Mouse (Mus musculus) embryonic facial prominence, embryonic 13.5 days (tissue): ENCODE measurements around the gene Ugt1a1. TPM values are rescaled to one million over a fixed set of nuclear protein-coding genes. Genes with fewer than 3 reads are reported as not detected.
"Not testable (repeated sequence)": the region's sequence is repeated elsewhere in the genome, so short reads cannot be mapped to it uniquely, and the experiment has no call there.

ENCODE experiments used
- ATAC-seq: fragments of 200-750 bp; cut with Nextera tagmentation; 2 replicates; pipeline ENCODE4 v1.8.0; 2017; ENCODE audit warnings: low read depth; ENCODE audit not compliant: insufficient number of reproducible peaks, insufficient read depth, low FRiP score, low TSS enrichment
- H3K27ac ChIP-seq: fragments of 300-500 bp; sonication (generic); 2 replicates; pipeline ENCODE4 v1.5.1; 2015; ENCODE audit warnings: moderate library complexity, mild to moderate bottlenecking, inconsistent platforms
- H3K27me3 ChIP-seq: fragments of 300-500 bp; sonication (generic); 2 replicates; pipeline ENCODE4 v1.6.1; 2015; ENCODE audit warnings: mild to moderate bottlenecking, inconsistent platforms
- H3K36me3 ChIP-seq: fragments of 300-500 bp; sonication (generic); 2 replicates; pipeline ENCODE4 v1.6.1; 2015; ENCODE audit warnings: mild to moderate bottlenecking, inconsistent platforms
- H3K4me1 ChIP-seq: fragments of 300-500 bp; sonication (generic); 2 replicates; pipeline ENCODE4 v1.6.1; 2015; ENCODE audit warnings: inconsistent platforms
- H3K4me2 ChIP-seq: fragments of 300-500 bp; sonication (generic); 2 replicates; pipeline ENCODE4 v1.6.1; 2015; ENCODE audit warnings: moderate library complexity, mild to moderate bottlenecking, inconsistent platforms
- H3K4me3 ChIP-seq: fragments of 300-500 bp; sonication (generic); 2 replicates; pipeline ENCODE4 v1.5.1; 2015; ENCODE audit warnings: mild to moderate bottlenecking, inconsistent platforms
- H3K9ac ChIP-seq: fragments of 300-500 bp; sonication (generic); 2 replicates; pipeline ENCODE4 v1.6.1; 2015; ENCODE audit warnings: mild to moderate bottlenecking, inconsistent platforms
- H3K9me3 ChIP-seq: fragments of 300-500 bp; sonication (generic); 2 replicates; pipeline ENCODE4 v1.6.1; 2016; ENCODE audit warnings: inconsistent platforms
- WGBS: fragments of 180-500 bp; shearing (Covaris S2); methylation state at CpG from one replicate; pipeline ENCODE4 v1.1.7; 2015; ENCODE audit warnings: mixed read lengths; 5-methylcytosine and 5-hydroxymethylcytosine counted together
- polyA plus RNA-seq: library from polyadenylated mRNA; unstranded; fragments of >200 nt; fragmentation: Nextera tagmentation; extraction: Ambion mirVana; gene quantifications from 2 replicates; pipeline ENCODE4 v1.2.1, GENCODE M21; 2015

Ugt1a1 gene
- not detected in 2 replicates for polyA plus RNA-seq

GRCm38 (mm10) chr1:88211812-88212211 is at the start of gene Ugt1a1:
TSS of gene Ugt1a1 (plus strand) at chr1:88211959.
- Histone ChIP-seq H3K4me1 (no peaks in the 10 kb centered on the region), H3K36me3 (no peaks in the 10 kb centered on the region), H3K9me3 (peaks cover 53% of the 10 kb centered on the region), H3K4me3 (no peak within 1 kb of the TSS), H3K27me3 (no peaks in the 10 kb centered on the region), H3K4me2 (no peak within 1 kb of the TSS), H3K9ac (no peak within 1 kb of the TSS), H3K27ac (no peak within 1 kb of the TSS)
- 67% methylated on average over 8 of the region's 8 CpGs for WGBS
- no peak for ATAC-seq

- WGBS = 77% methylated on average over 5 of the region's 5 CpGs
- Histone ChIP-seq H3K4me2 (no peak within 1 kb of the TSS), H3K4me3 (no peak within 1 kb of the TSS), H3K27me3 (no peaks in the 10 kb centered on the region), H3K9ac (no peak within 1 kb of the TSS), H3K4me1 (no peaks in the 10 kb centered on the region), H3K27ac (no peak within 1 kb of the TSS), H3K36me3 (no peaks in the 10 kb centered on the region), H3K9me3 (no peaks in the 10 kb centered on the region)
- ATAC-seq = no peak
Observed at GRCm38 (mm10) chr1:88165711-88166110, 46.0 kb upstream of the Ugt1a1 start, which contains the start of gene Ugt1a5. TSS of gene Ugt1a5 (plus strand) at chr1:88166012.

GRCm38 (mm10) chr1:88172190-88172589 is 39.6 kb upstream of the Ugt1a1 start:
- H3K4me2 ChIP-seq, H3K36me3 ChIP-seq, H3K4me3 ChIP-seq, H3K4me1 ChIP-seq, ATAC-seq, H3K9me3 ChIP-seq, H3K27ac ChIP-seq, H3K9ac ChIP-seq, H3K27me3 ChIP-seq: not testable (repeated sequence)
- 77% methylated on average over 6 of the region's 7 CpGs for WGBS

GRCm38 (mm10) chr1:88179657-88180056 is 32.1 kb upstream of the Ugt1a1 start:
- no peak for ATAC-seq
- H3K9me3 ChIP-seq = peaks cover 22% of the 10 kb centered on the region; the same call in 1 of the 2 replicates
- no peaks in the 10 kb centered on the region for H3K4me1 ChIP-seq
- H3K36me3 ChIP-seq = no peaks in the 10 kb centered on the region
- H3K4me2 ChIP-seq = no peak overlapping the region
- WGBS = 70% methylated on average over 1 of the region's 1 CpGs
- H3K9ac ChIP-seq = no peak overlapping the region
- H3K27ac ChIP-seq = no peak overlapping the region
- no peak overlapping the region for H3K4me3 ChIP-seq
- no peaks in the 10 kb centered on the region for H3K27me3 ChIP-seq

- Histone ChIP-seq H3K4me3 (no peak overlapping the region), H3K9me3 (no peaks in the 10 kb centered on the region), H3K36me3 (no peaks in the 10 kb centered on the region), H3K4me2 (no peak overlapping the region), H3K27me3 (no peaks in the 10 kb centered on the region), H3K9ac (no peak overlapping the region), H3K4me1 (no peaks in the 10 kb centered on the region), H3K27ac (no peak overlapping the region)
- no peak for ATAC-seq
- 85% methylated on average over 5 of the region's 5 CpGs for WGBS
Observed at GRCm38 (mm10) chr1:88186325-88186935, 25.3 kb upstream of the Ugt1a1 start.

GRCm38 (mm10) chr1:88192136-88192535 is 19.6 kb upstream of the Ugt1a1 start:
- H3K4me3 ChIP-seq = no peak overlapping the region
- WGBS = 61% methylated on average over 3 of the region's 3 CpGs
- no peak overlapping the region for H3K4me2 ChIP-seq
- H3K27me3 ChIP-seq = no peaks in the 10 kb centered on the region
- no peaks in the 10 kb centered on the region for H3K9me3 ChIP-seq
- H3K36me3 ChIP-seq = no peaks in the 10 kb centered on the region
- no peak overlapping the region for H3K27ac ChIP-seq
- H3K9ac ChIP-seq = no peak overlapping the region
- H3K4me1 ChIP-seq = no peaks in the 10 kb centered on the region
- ATAC-seq = no peak

GRCm38 (mm10) chr1:88195687-88196086 is 16.1 kb upstream of the Ugt1a1 start:
- Histone ChIP-seq H3K9me3 (no peaks in the 10 kb centered on the region), H3K36me3 (no peaks in the 10 kb centered on the region), H3K9ac (no peak overlapping the region), H3K27me3 (no peaks in the 10 kb centered on the region), H3K27ac (no peak overlapping the region), H3K4me1 (no peaks in the 10 kb centered on the region), H3K4me3 (no peak overlapping the region), H3K4me2 (no peak overlapping the region)
- no peak for ATAC-seq
- 84% methylated on average over 1 of the region's 1 CpGs for WGBS

GRCm38 (mm10) chr1:88197443-88197842 is 14.3 kb upstream of the Ugt1a1 start:
- Histone ChIP-seq H3K4me1 (no peaks in the 10 kb centered on the region), H3K4me3 (no peak overlapping the region), H3K36me3 (no peaks in the 10 kb centered on the region), H3K9me3 (no peaks in the 10 kb centered on the region), H3K9ac (no peak overlapping the region), H3K27ac (no peak overlapping the region), H3K4me2 (no peak overlapping the region), H3K27me3 (no peaks in the 10 kb centered on the region)
- WGBS = 73% methylated on average over 3 of the region's 3 CpGs
- ATAC-seq = no peak

- H3K27ac ChIP-seq = no peak overlapping the region
Observed at GRCm38 (mm10) chr1:88199996-88200395, 11.8 kb upstream of the Ugt1a1 start.

GRCm38 (mm10) chr1:88200456-88200855 is 11.3 kb upstream of the Ugt1a1 start, which contains the start of gene Ugt1a2:
TSS of gene Ugt1a2 (plus strand) at chr1:88200601.
- WGBS = 79% methylated on average over 7 of the region's 7 CpGs
- no peak for ATAC-seq

More at GRCm38 (mm10) chr1:88199996-88200395, 11.8 kb upstream of the Ugt1a1 start:
- Histone ChIP-seq H3K9me3 (peaks cover 7% of the 10 kb centered on the region), H3K9ac (no peak overlapping the region), H3K4me1 (no peaks in the 10 kb centered on the region), H3K27me3 (no peaks in the 10 kb centered on the region), H3K4me2 (no peak overlapping the region), H3K36me3 (no peaks in the 10 kb centered on the region), H3K4me3 (no peak overlapping the region)
- WGBS = 76% methylated on average over 2 of the region's 2 CpGs
- no peak for ATAC-seq

GRCm38 (mm10) chr1:88205294-88205922 is 6.4 kb upstream of the Ugt1a1 start, which contains the start of gene Dnajb3:
TSS of gene Dnajb3 (minus strand) at chr1:88205782.
- 7% methylated on average over 62 of the region's 62 CpGs for WGBS
- H3K4me1 ChIP-seq = 0 out of 2 replicates have a peak, but pooled peaks cover 8% of the 10 kb centered on the region
- H3K9ac ChIP-seq = peak within 1 kb of the TSS; percentile 77
- no peaks in the 10 kb centered on the region for H3K36me3 ChIP-seq
- ATAC-seq = peak; percentile 94
- peak within 1 kb of the TSS; percentile 52 for H3K4me3 ChIP-seq
- H3K27me3 ChIP-seq = no peaks in the 10 kb centered on the region
- no peak within 1 kb of the TSS for H3K27ac ChIP-seq
- H3K4me2 ChIP-seq = peak within 1 kb of the TSS; percentile 83
- peaks cover 10% of the 10 kb centered on the region for H3K9me3 ChIP-seq

More at GRCm38 (mm10) chr1:88200456-88200855, 11.3 kb upstream of the Ugt1a1 start, which contains the start of gene Ugt1a2:
- Histone ChIP-seq H3K27me3 (no peaks in the 10 kb centered on the region), H3K4me2 (no peak within 1 kb of the TSS), H3K9me3 (peaks cover 8% of the 10 kb centered on the region), H3K4me1 (0 out of 2 replicates have a peak, but pooled peaks cover 3% of the 10 kb centered on the region), H3K9ac (no peak within 1 kb of the TSS), H3K27ac (no peak within 1 kb of the TSS), H3K4me3 (no peak within 1 kb of the TSS), H3K36me3 (no peaks in the 10 kb centered on the region)
